Mouse (Mus musculus) hindlimb bud, embryonic 11.5 days (tissue): ENCODE measurements around the gene Slc6a1.

Experiments
- DNase-seq: peaks from one replicate; pipeline ENCODE4 v3.0.0-alpha.2; 2012; ENCODE audit warnings: low read depth, low spot score; ENCODE audit errors: extremely low spot score

Slc6a1 gene

GRCm38 (mm10) chr6:114347831-114348754 lies 65.7 kb downstream of the Slc6a1 start:
- no peak for DNase-seq

- no peak for DNase-seq
These were observed 72.2 kb downstream of the Slc6a1 start for GRCm38 (mm10) chr6:114354635-114355034.

GRCm38 (mm10) chr6:114358171-114358570 lies 75.7 kb downstream of the Slc6a1 start:
- DNase-seq, result no peak

- no peak for DNase-seq
These were observed 79.9 kb downstream of the Slc6a1 start for GRCm38 (mm10) chr6:114362355-114362754.

- DNase-seq, result no peak
These were observed 81.3 kb downstream of the Slc6a1 start for GRCm38 (mm10) chr6:114363740-114364139.

GRCm38 (mm10) chr6:114364734-114365133 lies 82.3 kb downstream of the Slc6a1 start:
- DNase-seq, result no peak

GRCm38 (mm10) chr6:114366191-114366590 lies 83.8 kb downstream of the Slc6a1 start:
- no peak for DNase-seq
